Mouse (Mus musculus) cerebellum, adult 11 months (tissue): ENCODE data around the gene Olfr1317.

Source experiments
- DNase-seq: peaks from one replicate; pipeline ENCODE4 v3.0.0; 2022

The Olfr1317 gene

GRCm38 (mm10) chr2:112140029-112140428, at the start of gene Olfr1317:
TSS of gene Olfr1317 (plus strand) at chr2:112140329.
- DNase-seq: no peak

- no peak for DNase-seq
These were observed 43.4 kb upstream of the Olfr1317 start, which contains the start of gene Olfr1314 for GRCm38 (mm10) chr2:112096681-112097080. TSS of gene Olfr1314 (minus strand) at chr2:112096781.

DNA sequence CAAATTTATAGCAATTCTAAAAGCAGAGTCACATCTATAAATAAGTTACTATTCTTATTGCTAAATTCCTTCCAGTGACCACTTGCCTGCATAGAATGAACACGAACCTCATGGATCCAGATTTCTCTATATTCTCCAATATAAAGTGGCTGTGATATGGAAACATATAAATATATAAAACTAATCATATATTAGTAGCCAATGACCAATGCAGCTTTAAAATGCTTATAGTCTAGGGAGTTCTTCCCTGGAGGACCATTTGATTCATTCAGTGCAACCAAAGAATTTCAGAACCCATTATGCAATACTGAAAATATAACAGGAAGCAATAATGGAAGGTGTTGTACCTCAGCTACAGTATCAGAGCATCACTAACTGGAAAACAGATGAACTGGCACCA, 24.8 kb upstream of the Olfr1317 start, which contains the start of gene Olfr1315-ps1:
Gene Olfr1315-ps1 (minus strand): TSS at position 101 of the 400 bp plus-strand sequence.
- DNase-seq: no peak

DNA sequence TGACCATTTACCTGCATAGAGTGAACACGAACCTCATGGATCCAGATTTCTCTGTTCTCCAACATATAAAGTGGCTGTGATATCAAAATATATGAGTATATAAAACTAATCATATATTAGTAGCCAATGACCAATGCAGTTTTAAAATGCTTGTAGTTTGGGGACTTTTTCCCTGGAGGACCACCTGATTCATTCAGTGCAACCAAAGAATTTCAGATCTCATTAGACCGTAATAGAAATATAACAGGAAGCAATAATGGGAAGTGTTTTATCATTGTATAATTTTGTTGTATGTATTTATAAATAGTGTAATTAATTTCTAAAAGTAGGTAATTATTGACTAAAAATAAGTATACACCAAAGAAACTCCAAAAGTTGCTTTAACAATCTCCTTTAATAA, 5.3 kb upstream of the Olfr1317 start, which contains the start of gene Olfr1316:
Gene Olfr1316 (minus strand): TSS at position 101 of the 400 bp plus-strand sequence.
- no peak for DNase-seq

DNA sequence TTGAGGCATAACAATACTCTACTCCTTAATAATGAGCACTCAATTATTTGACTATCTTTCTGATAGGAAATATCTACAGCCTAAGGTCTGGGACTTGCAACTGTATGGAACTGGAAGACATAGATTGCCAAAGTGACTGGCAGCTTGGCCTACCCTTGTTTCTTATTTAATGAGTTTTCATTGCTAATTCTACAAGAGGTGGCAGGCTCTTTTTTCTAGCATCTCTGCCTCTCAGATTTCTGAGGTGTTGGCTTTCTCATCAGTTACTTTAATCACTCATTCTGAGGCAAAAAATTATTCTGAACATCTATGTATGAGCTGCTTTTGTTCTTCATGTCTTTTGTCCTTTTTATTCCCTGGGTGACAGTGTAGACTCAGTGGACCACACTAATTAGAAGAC, 13.8 kb downstream of the Olfr1317 start, which contains the start of gene Olfr1318:
Gene Olfr1318 (plus strand): TSS at position 301 of the 400 bp plus-strand sequence.
- no peak for DNase-seq
